8 mouse cellular contexts compared by ENCODE assay signal in genomic region chr6:49367159-49368054, GRCm38 (mm10). TPM values are rescaled to one million over a fixed set of nuclear protein-coding genes. Genes with fewer than 3 reads are reported as not detected.
A peak's percentile ranks its signal among the peaks of the same experiment; 100 is the strongest.
DNase-seq lines count a peak whose midpoint lies in the region; ATAC-seq and TF ChIP-seq lines count a peak whose summit lies in the region.

Fam221a (plus strand) TSS chr6:49367739.

- peaks cover 9% of the 10 kb centered on the region for H3K4me1 ChIP-seq in forebrain, embryonic 15.5 days
- peaks cover 5% of the 10 kb centered on the region; the same call in 1 of the 2 replicates for H3K4me1 ChIP-seq in lung, embryonic 14.5 days (ENCODE audit: insufficient read depth)
- peaks cover 8% of the 10 kb centered on the region for H3K4me1 ChIP-seq in olfactory bulb, adult 2 months (ENCODE audit: control insufficient read depth, insufficient read depth, low read length)
- H3K4me1 ChIP-seq in thymus, adult 2 months (replicated peaks; ENCODE audit: control insufficient read depth, insufficient read depth, low read length): peaks cover 7% of the 10 kb centered on the region

- H3K36me3 ChIP-seq in forebrain, embryonic 15.5 days: no peaks in the 10 kb centered on the region
- H3K36me3 ChIP-seq in lung, embryonic 14.5 days (ENCODE audit: insufficient read depth): no peaks in the 10 kb centered on the region
- H3K36me3 ChIP-seq in thymus, adult 2 months (ENCODE audit: control insufficient read depth, insufficient read depth, low read length): no peaks in the 10 kb centered on the region

- 4% methylated on average over 46 of the region's 49 CpGs for WGBS in forebrain, embryonic 15.5 days
- 4% methylated on average over 47 of the region's 49 CpGs for WGBS in lung, embryonic 14.5 days
- 3% methylated on average over 49 of the region's 49 CpGs for WGBS in olfactory bulb, adult 2 months
- 6% methylated on average over 48 of the region's 49 CpGs for WGBS in thymus, adult 2 months

- peak within 1 kb of the TSS; percentile 62 for H3K9ac ChIP-seq in forebrain, embryonic 15.5 days (replicated peaks)
- H3K9ac ChIP-seq in lung, embryonic 14.5 days: peak within 1 kb of the TSS; percentile 55

- peak; percentile 97 for ATAC-seq in forebrain, embryonic 15.5 days (replicated peaks)
- ATAC-seq in lung, embryonic 14.5 days (ENCODE audit: insufficient read depth): peak; percentile 98

- TF ChIP-seq POLR2A in olfactory bulb, adult 2 months (IDR thresholded peaks at IDR 0.05; ENCODE audit: insufficient read depth, low read depth, low read length): no peak
- TF ChIP-seq POLR2A in thymus, adult 2 months (IDR thresholded peaks at IDR 0.05; ENCODE audit: control insufficient read depth, extremely low read depth, insufficient read depth, low read length, poor library complexity): peak; percentile 37; the same call in 1 of the 2 replicates

- peak; percentile 99 for DNase-seq in ES-CJ7 (ENCODE audit: low read depth, low spot score)
- peak; percentile 75 for DNase-seq in cerebellum, adult 11 months
- peak; percentile 81 to 82 for DNase-seq in heart, postnatal 36 days
- peak; percentile 60 to 62 for DNase-seq in layer of hippocampus, adult 2 months (ENCODE audit: low spot score in 2 of 2)
- peak; percentile 95 for DNase-seq in lung, embryonic 14.5 days
- DNase-seq in thymus, adult 2 months: peak; percentile 96

- H3K9me3 ChIP-seq in forebrain, embryonic 15.5 days: no peaks in the 10 kb centered on the region
- H3K9me3 ChIP-seq in lung, embryonic 14.5 days (ENCODE audit: low read depth, low read length): no peaks in the 10 kb centered on the region

- H3K27me3 ChIP-seq in forebrain, embryonic 15.5 days: no peaks in the 10 kb centered on the region
- H3K27me3 ChIP-seq in lung, embryonic 14.5 days (ENCODE audit: insufficient read depth, low read length): no peaks in the 10 kb centered on the region
- no peaks in the 10 kb centered on the region for H3K27me3 ChIP-seq in thymus, adult 2 months (ENCODE audit: control insufficient read depth, insufficient read depth, low read length)

- H3K27ac ChIP-seq in forebrain, embryonic 15.5 days (replicated peaks): peak within 1 kb of the TSS; percentile 62
- H3K27ac ChIP-seq in layer of hippocampus, adult 2 months: 0 out of 2 replicates have a peak within 1 kb of the TSS, but pooled peaks have one; percentile 28
- H3K27ac ChIP-seq in lung, embryonic 14.5 days (ENCODE audit: low read depth): peak within 1 kb of the TSS; percentile 58; the same call in 1 of the 2 replicates
- H3K27ac ChIP-seq in olfactory bulb, adult 2 months (ENCODE audit: insufficient read depth, low read depth, low read length): no peak within 1 kb of the TSS
- H3K27ac ChIP-seq in thymus, adult 2 months (ENCODE audit: control insufficient read depth, insufficient read depth, low read length): peak within 1 kb of the TSS; percentile 13; the same call in 1 of the 2 replicates

- peak within 1 kb of the TSS; percentile 56 for H3K4me3 ChIP-seq in forebrain, embryonic 15.5 days
- H3K4me3 ChIP-seq in layer of hippocampus, adult 2 months: peak within 1 kb of the TSS; percentile 59
- H3K4me3 ChIP-seq in lung, embryonic 14.5 days (ENCODE audit: low read depth, low read length): peak within 1 kb of the TSS; percentile 42
- peak within 1 kb of the TSS; percentile 59 for H3K4me3 ChIP-seq in olfactory bulb, adult 2 months (ENCODE audit: insufficient read depth, low read depth, low read length)
- peak within 1 kb of the TSS; percentile 59 for H3K4me3 ChIP-seq in thymus, adult 2 months (ENCODE audit: control insufficient read depth, insufficient read depth, low read length)

- intact Hi-C loops in heart, postnatal 36 days (cut with DNase I): loop anchor here (2.0 kb wide), 1 partner anchor 47 kb away; no protein-coding TSS in a partner anchor

- peak within 1 kb of the TSS; percentile 87 for H3K4me2 ChIP-seq in forebrain, embryonic 15.5 days (replicated peaks)
- H3K4me2 ChIP-seq in lung, embryonic 14.5 days: peak within 1 kb of the TSS; percentile 66

- TF ChIP-seq CTCF in layer of hippocampus, adult 2 months (conservative IDR thresholded peaks at IDR 0.05): peak; percentile 37
- peak; percentile 49 for TF ChIP-seq CTCF in lung, embryonic 14.5 days (IDR thresholded peaks at IDR 0.05; ENCODE audit: low read depth)
- TF ChIP-seq CTCF in olfactory bulb, adult 2 months (IDR thresholded peaks at IDR 0.05; ENCODE audit: insufficient read depth, low read depth, low read length): no peak
- 0 out of 2 replicates have a peak, but pooled peaks have one; percentile 39 for TF ChIP-seq CTCF in thymus, adult 2 months (IDR thresholded peaks at IDR 0.05; ENCODE audit: borderline replicate concordance, control insufficient read depth, extremely low read depth, insufficient read depth, low read length, poor library complexity)

RNA-seq across cellular contexts. Expression of gene Fam221a, which starts in this region (rescaled TPM):
- polyA plus RNA-seq in forebrain, embryonic 15.5 days (2015; fragmentation: Nextera tagmentation; extraction: Ambion mirVana): 4.5 and 6.5 TPM in 2 replicates
- total RNA-seq in heart, postnatal 36 days (2021): under 1 TPM; 0.28 to 0.54 TPM
- 1 to 10 TPM in 1 of 2 experiments, under 1 TPM in 1; 0.91 to 1.0 TPM for total RNA-seq in layer of hippocampus, adult 2 months (2021)
- 8.6 and 10.1 TPM in 2 replicates for polyA plus RNA-seq in lung, embryonic 14.5 days (2014; fragmentation: Nextera tagmentation; extraction: Ambion mirVana)
- not detected in 2 replicates for polyA plus RNA-seq in olfactory bulb, adult 2 months (2012; ENCODE audit: insufficient read depth, insufficient read length, low replicate concordance, missing spikeins)
- polyA plus RNA-seq in thymus, adult 2 months (2012; rRNA removed): 8.4 and 10.5 TPM in 2 replicates

Comparison
In these comparisons a context has a peak if more than half of its experiments do, and no peak if none do; other contexts are left out.
1. Peak in DNase-seq in heart, postnatal 36 days; RNA of the gene not detected or under 1 TPM.